Mouse (Mus musculus) liver, embryonic 14.5 days (tissue): ENCODE data around the gene Btg2.

Source experiments
- CTCF ChIP-seq: IDR thresholded peaks from 2 replicates; pipeline ENCODE4 v1.5.1; 2016; ENCODE audit warnings: antibody characterized with exemption, low read depth, control low read depth
- EP300 ChIP-seq: IDR thresholded peaks from 2 replicates; pipeline ENCODE4 v1.6.1; 2016; ENCODE audit warnings: antibody characterized with exemption, low read depth

DNA sequence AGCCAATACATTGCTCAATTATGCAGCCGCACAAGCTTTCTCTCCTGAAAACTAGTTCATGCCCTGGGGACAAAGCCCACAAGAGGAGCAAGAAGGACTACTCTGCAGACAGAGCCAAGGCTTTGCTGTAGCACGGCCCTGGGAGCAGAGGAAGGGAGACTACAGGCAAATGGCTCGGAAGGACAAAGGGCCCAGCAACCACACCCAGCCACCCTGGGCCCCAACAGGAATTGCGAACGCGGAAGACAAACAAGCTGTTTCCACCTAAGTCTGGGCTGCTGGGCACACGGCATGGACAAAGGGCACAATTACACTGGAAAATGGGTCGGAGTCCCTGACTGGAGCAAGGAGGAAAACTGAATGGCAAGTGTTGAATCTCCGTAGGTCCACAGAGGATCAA, 23.9 kb downstream of the Btg2 start:
- TF ChIP-seq EP300, result no peak
- TF ChIP-seq CTCF, result no peak
